Mouse (Mus musculus): Measurements from ENCODE around the gene Rbms2.

DNA sequence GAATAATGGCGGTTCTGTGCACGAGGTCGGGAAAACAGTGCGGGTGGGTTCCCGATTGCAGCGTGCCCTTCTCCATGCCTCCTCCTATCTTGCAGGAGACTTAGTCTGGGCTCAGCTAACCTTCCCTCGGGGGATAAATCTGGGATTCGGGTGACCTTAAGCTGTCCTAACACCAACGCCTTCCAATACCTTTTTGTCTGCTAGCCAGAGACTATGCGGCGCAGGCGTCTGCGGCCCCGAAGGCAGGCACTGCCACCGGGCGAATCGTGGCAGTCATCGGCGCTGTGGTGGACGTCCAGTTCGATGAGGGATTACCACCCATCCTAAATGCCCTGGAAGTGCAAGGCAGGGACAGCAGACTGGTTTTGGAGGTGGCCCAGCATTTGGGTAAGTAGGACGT, 96.4 kb downstream of the Rbms2 start:
- peak; percentile 25 for TF ChIP-seq POLR2A (IDR thresholded peaks at IDR 0.05; ENCODE audit: insufficient read length, low read depth)
- TF ChIP-seq TCF12 (IDR thresholded peaks at IDR 0.05; ENCODE audit: insufficient read depth, poor library complexity, severe bottlenecking): no peak
- no peak for TF ChIP-seq MYOG (IDR thresholded peaks at IDR 0.05; ENCODE audit: control insufficient read depth in 1 of 3, insufficient read depth in 1 of 3, insufficient read length in 2 of 3, low read depth in 2 of 3)
- no peak for TF ChIP-seq CEBPB (IDR thresholded peaks at IDR 0.05; ENCODE audit: insufficient read depth, poor library complexity, severe bottlenecking)
- no peak for TF ChIP-seq REST (IDR thresholded peaks at IDR 0.05; ENCODE audit: insufficient read depth, insufficient read length)
- TF ChIP-seq USF1 (IDR thresholded peaks at IDR 0.05; ENCODE audit: low read depth): no peak
- TF ChIP-seq E2F4 (IDR thresholded peaks at IDR 0.05; ENCODE audit: insufficient read depth): no peak
